Mouse (Mus musculus): ENCODE results near the gene Mrps18b. TPM values are rescaled to one million over a fixed set of nuclear protein-coding genes. Genes with fewer than 3 reads are reported as not detected.
A peak's percentile ranks its signal among the peaks of the same experiment; 100 is the strongest.
"Not testable (repeated sequence)": the region's sequence is repeated elsewhere in the genome, so short reads cannot be mapped to it uniquely, and the experiment has no call there.

Gene Mrps18b
- total RNA-seq (2022), result 10 to 100 TPM; 42.6 to 48.7 (median 47.6) TPM

GRCm38 (mm10) chr17:35916297-35917142 is at the start of gene Mrps18b, which contains the start of gene Ppp1r10:
Gene Mrps18b, minus strand, starts transcription at chr17:35916389.
Gene Ppp1r10, plus strand, starts transcription at chr17:35916434.
- DNase-seq (ENCODE audit: low spot score in 2 of 2), result peak; percentile 99 to 100

- DNase-seq (ENCODE audit: low spot score in 2 of 2), result no peak
These were observed 47.1 kb upstream of the Mrps18b start for GRCm38 (mm10) chr17:35963279-35963678.

DNA sequence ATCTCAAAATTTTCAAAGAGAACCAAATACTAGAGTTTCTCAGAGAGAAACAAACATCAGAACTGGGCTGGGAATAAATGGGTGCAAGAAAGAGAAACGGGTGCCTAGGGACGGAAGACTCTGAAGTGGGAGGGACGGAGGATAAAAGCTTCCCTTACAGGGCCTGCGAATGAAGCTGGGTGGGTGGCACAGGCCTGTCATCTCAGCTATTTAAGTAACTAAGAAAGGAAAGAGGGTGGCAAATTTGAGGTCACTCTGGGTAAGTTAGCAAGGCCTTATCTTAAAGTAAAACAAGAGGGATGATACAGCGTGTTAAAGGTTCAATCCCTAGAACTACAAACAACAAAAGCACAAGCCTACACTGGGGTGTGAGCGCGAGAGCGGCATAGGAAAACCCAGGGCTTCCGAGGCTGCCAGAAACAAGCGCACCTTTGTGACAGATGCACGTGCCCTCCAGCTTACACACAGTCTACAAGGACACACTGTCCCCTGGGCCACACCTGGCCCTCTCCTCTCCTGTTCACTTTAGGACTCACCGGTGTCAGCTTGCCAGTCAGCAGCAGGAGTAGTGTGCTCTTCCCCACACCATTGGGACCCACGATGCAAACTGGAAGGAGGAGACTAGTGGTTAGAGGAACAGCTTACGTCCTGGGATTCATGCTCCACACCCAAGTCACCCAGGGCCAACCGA is 42.5 kb upstream of the Mrps18b start:
- DNase-seq (ENCODE audit: low spot score in 2 of 2), result no peak

GRCm38 (mm10) chr17:35954665-35955064 is 38.5 kb upstream of the Mrps18b start:
- no peak for DNase-seq (ENCODE audit: low spot score in 2 of 2)

- not testable (repeated sequence) for DNase-seq (ENCODE audit: low spot score in 2 of 2)
These were observed 36.4 kb upstream of the Mrps18b start for GRCm38 (mm10) chr17:35952559-35952958.

DNA sequence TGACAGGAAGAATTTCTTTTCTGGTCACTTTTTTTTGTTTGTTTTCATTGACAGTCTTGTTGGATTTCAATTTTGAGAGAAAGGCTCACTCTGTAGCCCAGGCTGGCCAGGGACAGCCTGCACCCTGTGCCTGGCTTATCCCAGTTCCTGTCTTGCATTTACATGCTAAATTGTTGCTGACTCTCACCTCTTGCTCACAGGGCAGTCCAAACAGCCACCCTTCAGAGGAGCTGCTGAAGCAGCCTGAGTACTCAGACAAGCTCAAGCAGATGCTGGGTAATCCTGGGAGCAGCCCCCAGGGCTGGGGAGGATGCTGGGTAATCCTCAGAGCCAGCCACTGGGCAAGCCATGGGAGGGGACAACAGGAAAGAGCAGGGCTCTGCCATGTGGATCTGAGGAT is 34.8 kb upstream of the Mrps18b start:
- DNase-seq (ENCODE audit: low spot score in 2 of 2), result not testable (repeated sequence)

DNA sequence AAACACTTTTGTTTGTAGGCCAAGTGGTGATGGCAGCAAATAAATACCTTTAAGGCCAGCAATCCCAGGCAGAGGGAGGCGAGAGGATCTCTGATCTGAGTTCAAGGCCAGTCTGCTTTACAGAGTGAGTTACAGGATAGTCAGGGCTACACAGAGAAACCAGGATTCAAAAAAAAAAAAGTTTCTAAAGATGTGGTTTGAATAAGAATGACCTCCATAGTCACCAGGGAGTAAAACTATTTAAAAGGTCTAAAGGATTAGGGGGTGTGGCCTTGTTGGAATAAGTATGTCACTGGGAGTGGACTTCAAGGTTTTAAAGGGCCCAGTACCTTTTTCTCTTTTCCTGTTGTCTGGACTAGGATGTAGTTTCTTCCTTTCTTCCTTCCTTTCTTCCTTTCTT is 23.8 kb upstream of the Mrps18b start:
- DNase-seq (ENCODE audit: low spot score in 2 of 2), result no peak

DNA sequence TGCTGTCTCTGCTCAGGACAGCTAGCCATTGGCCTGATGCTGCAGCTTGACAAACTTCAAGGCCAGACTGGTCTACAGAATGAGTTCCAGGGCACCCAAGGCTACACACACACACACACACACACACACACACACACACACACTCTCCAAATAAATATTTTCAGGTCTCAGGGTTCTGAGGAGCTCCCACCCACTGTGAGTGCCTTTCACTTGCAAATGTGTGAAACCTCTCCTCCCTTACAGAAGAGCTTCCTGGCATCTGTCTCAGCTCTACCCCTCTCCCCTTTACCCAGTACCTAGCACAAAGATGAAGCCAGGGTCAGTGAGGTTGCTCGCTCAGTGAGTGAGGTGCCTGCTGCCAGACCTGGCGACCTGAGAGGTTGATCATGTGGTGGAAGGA is 22.9 kb upstream of the Mrps18b start:
- no peak for DNase-seq (ENCODE audit: low spot score in 2 of 2)

DNA sequence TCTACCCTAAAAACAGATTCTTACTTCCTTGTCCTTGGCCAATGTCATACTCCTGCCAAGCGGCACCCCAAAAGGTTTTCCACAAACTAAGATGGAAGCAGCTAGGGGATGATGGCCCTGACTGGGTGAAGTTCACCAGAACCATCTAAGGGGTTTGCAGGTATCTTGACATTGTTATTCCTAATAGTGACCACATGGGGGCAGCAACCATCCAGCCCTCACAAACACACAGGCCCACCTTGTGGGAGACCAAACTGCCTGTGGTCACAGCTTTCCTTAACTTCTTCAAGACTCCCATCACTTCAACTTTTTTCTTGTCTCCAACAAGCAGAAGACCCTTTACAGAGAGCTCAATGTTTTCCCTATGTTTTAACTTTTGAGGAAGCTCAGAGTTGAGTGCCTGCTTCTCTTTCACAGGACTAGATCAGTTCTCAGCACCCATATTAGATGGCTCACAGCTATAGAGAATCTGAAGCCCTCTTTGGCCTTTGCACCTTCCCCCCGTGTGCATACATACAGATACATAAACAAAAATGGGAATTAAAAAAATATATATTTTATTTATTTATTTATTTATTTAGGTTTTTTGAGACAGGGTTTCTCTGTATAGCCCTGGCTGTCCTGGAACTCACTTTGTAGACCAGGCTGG is 21.6 kb upstream of the Mrps18b start:
- DNase-seq (ENCODE audit: low spot score in 2 of 2), result no peak

GRCm38 (mm10) chr17:35935763-35936162 is 19.6 kb upstream of the Mrps18b start:
- not testable (repeated sequence) for DNase-seq (ENCODE audit: low spot score in 2 of 2)

GRCm38 (mm10) chr17:35932608-35933007 is 16.4 kb upstream of the Mrps18b start:
- DNase-seq (ENCODE audit: low spot score in 2 of 2), result no peak

- DNase-seq (ENCODE audit: low spot score in 2 of 2), result no peak
These were observed 14.4 kb upstream of the Mrps18b start for GRCm38 (mm10) chr17:35930627-35931026.

DNA sequence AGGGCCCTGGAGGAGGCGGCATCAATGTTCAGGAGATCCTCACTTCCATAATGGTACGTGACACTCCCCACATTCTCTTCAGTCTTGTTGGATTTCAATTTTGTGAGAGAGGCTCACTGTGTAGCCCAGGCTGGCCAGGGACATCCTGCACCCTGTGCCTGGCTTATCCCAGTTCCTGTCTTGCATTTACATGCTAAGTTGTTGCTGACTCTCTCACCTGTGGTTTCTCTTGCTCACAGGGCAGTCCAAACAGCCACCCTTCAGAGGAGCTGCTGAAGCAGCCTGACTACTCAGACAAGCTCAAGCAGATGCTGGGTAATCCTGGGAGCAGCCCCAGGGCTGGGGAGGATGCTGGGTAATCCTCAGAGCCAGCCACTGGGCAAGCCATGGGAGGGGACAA is 13.3 kb upstream of the Mrps18b start:
- DNase-seq (ENCODE audit: low spot score in 2 of 2), result no peak

DNA sequence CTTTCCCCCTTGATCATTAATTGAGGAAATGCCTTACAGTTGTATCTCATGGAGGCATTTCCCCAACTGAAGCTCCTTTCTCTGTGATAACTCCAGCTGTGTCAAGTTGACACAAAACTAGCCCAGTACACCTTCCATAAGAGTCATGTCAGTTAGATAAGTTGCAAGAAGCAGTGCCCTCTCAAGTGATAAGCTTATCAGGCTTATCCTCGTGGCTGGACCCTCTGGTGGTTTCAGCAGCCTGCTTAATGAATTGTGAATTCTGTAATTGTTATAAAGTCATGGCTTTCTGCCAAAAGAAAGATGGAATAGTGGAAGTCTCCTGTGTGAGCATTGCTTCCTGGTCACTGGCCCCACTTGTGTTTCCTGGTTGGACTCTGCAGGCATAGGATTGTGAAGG is 11.3 kb upstream of the Mrps18b start:
- DNase-seq (ENCODE audit: low spot score in 2 of 2), result no peak

GRCm38 (mm10) chr17:35923281-35923680 is 7.1 kb upstream of the Mrps18b start:
- no peak for DNase-seq (ENCODE audit: low spot score in 2 of 2)

- no peak for DNase-seq (ENCODE audit: low spot score in 2 of 2)
These were observed 6.4 kb upstream of the Mrps18b start for GRCm38 (mm10) chr17:35922566-35922965.

GRCm38 (mm10) chr17:35921710-35922109 is 5.5 kb upstream of the Mrps18b start:
- no peak for DNase-seq (ENCODE audit: low spot score in 2 of 2)

GRCm38 (mm10) chr17:35920862-35921562 is 4.8 kb upstream of the Mrps18b start:
- DNase-seq (ENCODE audit: low spot score in 2 of 2), result no peak

GRCm38 (mm10) chr17:35920384-35920783 is 4.2 kb upstream of the Mrps18b start:
- no peak for DNase-seq (ENCODE audit: low spot score in 2 of 2)

DNA sequence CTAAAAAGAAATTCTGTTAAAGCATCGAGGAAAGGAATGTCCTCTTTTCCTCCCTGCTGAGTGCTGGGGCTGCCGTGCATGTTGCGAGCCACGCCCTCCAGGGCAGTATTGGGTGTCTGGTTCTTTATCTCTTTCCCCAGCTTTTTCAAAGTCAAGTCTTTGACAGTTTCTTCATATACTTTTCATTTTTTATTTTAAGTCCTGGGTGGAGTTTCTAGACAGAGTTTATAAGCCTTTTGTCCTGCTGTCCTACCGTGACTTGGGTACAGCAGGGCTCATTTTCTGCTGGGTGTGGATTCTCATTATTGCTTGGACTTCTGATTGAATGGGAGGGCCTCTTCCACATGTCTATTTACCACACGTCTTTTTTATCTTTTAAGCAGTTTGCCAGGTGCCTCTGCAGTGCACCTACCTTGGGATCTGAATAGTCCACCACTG is 3.7 kb upstream of the Mrps18b start:
- no peak for DNase-seq (ENCODE audit: low spot score in 2 of 2)

DNA sequence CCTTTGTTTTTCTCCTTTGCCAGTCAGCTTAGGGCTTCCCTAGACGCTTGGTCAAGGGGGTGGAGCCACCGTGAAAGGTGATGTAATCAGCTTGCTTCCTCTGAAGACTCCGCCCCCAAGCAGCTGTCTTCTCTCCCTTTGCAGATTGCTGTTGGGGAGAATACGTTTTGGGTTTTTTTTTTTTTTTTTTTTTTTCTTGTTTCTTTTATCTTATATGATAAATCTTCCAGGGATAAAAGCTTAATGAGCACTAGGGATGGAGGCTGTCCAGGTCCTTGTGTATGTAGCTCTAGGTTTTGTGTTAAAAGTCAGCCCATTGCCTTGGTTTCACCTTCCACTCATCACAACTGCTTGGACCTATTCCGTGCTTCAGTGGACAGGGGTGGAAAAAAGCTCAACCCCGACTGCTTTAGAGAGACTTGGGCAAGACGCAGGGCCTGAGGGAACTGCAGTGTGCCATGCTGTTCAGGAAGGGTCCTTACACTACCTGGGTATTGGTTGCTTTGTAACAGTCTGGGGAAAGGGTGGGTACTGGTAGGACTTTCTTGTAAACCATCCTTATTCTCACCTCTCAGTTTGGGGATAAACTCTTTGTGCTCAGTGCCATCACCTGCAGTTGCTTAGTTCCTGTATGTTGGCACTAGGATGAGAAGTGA is 3.0 kb upstream of the Mrps18b start:
- peak; percentile 73 to 96 for DNase-seq (ENCODE audit: low spot score in 2 of 2)
